Mouse (Mus musculus) forebrain, embryonic 16.5 days (tissue): Measurements from ENCODE around the gene Gadl1. TPM values are rescaled to one million over a fixed set of nuclear protein-coding genes. Genes with fewer than 3 reads are reported as not detected.

Experiments used
- ATAC-seq: fragments of 200-750 bp; cut with Nextera tagmentation; 2 replicates; pipeline ENCODE4 v1.8.0; 2017; ENCODE audit warnings: mild to moderate bottlenecking, moderate library complexity
- H3K27ac ChIP-seq: fragments of 300-500 bp; sonication (generic); 2 replicates; pipeline ENCODE4 v1.5.1; 2014; ENCODE audit warnings: low read length, control low read depth
- H3K27me3 ChIP-seq: fragments of 300-500 bp; sonication (generic); replicated peaks from 2 replicates; pipeline ENCODE4 v1.6.1; 2014; ENCODE audit warnings: low read length; ENCODE audit not compliant: control insufficient read depth, insufficient read depth
- H3K36me3 ChIP-seq: fragments of 300-500 bp; sonication (generic); 2 replicates; pipeline ENCODE4 v1.6.1; 2014; ENCODE audit not compliant: control insufficient read depth, insufficient read depth
- H3K4me1 ChIP-seq: fragments of 300-500 bp; sonication (generic); replicated peaks from 2 replicates; pipeline ENCODE4 v1.6.1; 2014; ENCODE audit warnings: low read length; ENCODE audit not compliant: control insufficient read depth, insufficient read depth
- H3K4me2 ChIP-seq: fragments of 300-500 bp; sonication (generic); 2 replicates; pipeline ENCODE4 v1.6.1; 2014; ENCODE audit warnings: mild to moderate bottlenecking, low read length, control low read depth
- H3K4me3 ChIP-seq: fragments of 300-500 bp; sonication (generic); replicated peaks from 2 replicates; pipeline ENCODE4 v1.5.1; 2014; ENCODE audit warnings: mild to moderate bottlenecking, low read length, control low read depth
- H3K9ac ChIP-seq: fragments of 300-500 bp; sonication (generic); replicated peaks from 2 replicates; pipeline ENCODE4 v1.6.1; 2014; ENCODE audit warnings: low read depth, low read length, control low read depth
- H3K9me3 ChIP-seq: fragments of 300-500 bp; sonication (generic); 2 replicates; pipeline ENCODE4 v1.6.1; 2016; ENCODE audit warnings: low read length; ENCODE audit not compliant: control insufficient read depth
- WGBS: fragments of 180-500 bp; shearing (Covaris S2); extraction: QIAGEN DNeasy Blood & Tissue Kit; methylation state at CpG from one replicate; pipeline ENCODE4 v1.1.7; 2014; 5-methylcytosine and 5-hydroxymethylcytosine counted together
- polyA plus RNA-seq: library from polyadenylated mRNA; unstranded; fragments of >200 nt; fragmentation: Nextera tagmentation; extraction: Ambion mirVana; gene quantifications from 2 replicates; pipeline ENCODE4 v1.2.1, GENCODE M21; 2015

Gadl1 gene
- 0.24 and 0.39 TPM in 2 replicates for polyA plus RNA-seq

- Histone ChIP-seq H3K27ac (no peak within 1 kb of the TSS), H3K9me3 (no peaks in the 10 kb centered on the region), H3K9ac (no peak within 1 kb of the TSS), H3K4me1 (no peaks in the 10 kb centered on the region; the same call in 1 of the 2 replicates), H3K36me3 (no peaks in the 10 kb centered on the region), H3K27me3 (no peaks in the 10 kb centered on the region; the same call in 1 of the 2 replicates), H3K4me3 (no peak within 1 kb of the TSS), H3K4me2 (no peak within 1 kb of the TSS)
- WGBS = 64% methylated on average over 9 of the region's 9 CpGs
- no peak for ATAC-seq
Measured at GRCm38 (mm10) chr9:115909155-115909554, at the start of gene Gadl1. Gene Gadl1, plus strand, starts transcription at chr9:115909455.

GRCm38 (mm10) chr9:115862802-115863201, 46.5 kb upstream of the Gadl1 start:
- Histone ChIP-seq H3K4me1 (no peaks in the 10 kb centered on the region), H3K9me3 (no peaks in the 10 kb centered on the region), H3K27me3 (no peaks in the 10 kb centered on the region), H3K27ac (no peak overlapping the region), H3K9ac (no peak overlapping the region), H3K4me3 (no peak overlapping the region), H3K36me3 (no peaks in the 10 kb centered on the region), H3K4me2 (no peak overlapping the region)
- no peak for ATAC-seq
- WGBS = 75% methylated on average over 5 of the region's 5 CpGs

- Histone ChIP-seq H3K4me1 (no peaks in the 10 kb centered on the region), H3K9ac (no peak overlapping the region), H3K9me3 (no peaks in the 10 kb centered on the region), H3K36me3 (no peaks in the 10 kb centered on the region), H3K4me2 (no peak overlapping the region), H3K4me3 (no peak overlapping the region), H3K27me3 (no peaks in the 10 kb centered on the region), H3K27ac (no peak overlapping the region)
- 74% methylated on average over 6 of the region's 6 CpGs for WGBS
- no peak for ATAC-seq
Measured at GRCm38 (mm10) chr9:115863326-115863725, 45.9 kb upstream of the Gadl1 start.

- H3K36me3 ChIP-seq = no peaks in the 10 kb centered on the region
- no peaks in the 10 kb centered on the region for H3K9me3 ChIP-seq
- no peak overlapping the region for H3K9ac ChIP-seq
- no peak overlapping the region for H3K4me3 ChIP-seq
- ATAC-seq = no peak
- H3K27ac ChIP-seq = no peak overlapping the region
- no peaks in the 10 kb centered on the region for H3K27me3 ChIP-seq
- 45% methylated on average over 2 of the region's 2 CpGs for WGBS
- no peaks in the 10 kb centered on the region for H3K4me1 ChIP-seq
- no peak overlapping the region for H3K4me2 ChIP-seq
Measured at GRCm38 (mm10) chr9:115867277-115867676, 42.0 kb upstream of the Gadl1 start.

GRCm38 (mm10) chr9:115870168-115870567, 39.1 kb upstream of the Gadl1 start:
- Histone ChIP-seq H3K27me3 (no peaks in the 10 kb centered on the region), H3K9ac (no peak overlapping the region), H3K4me2 (no peak overlapping the region), H3K27ac (no peak overlapping the region), H3K4me3 (no peak overlapping the region), H3K9me3 (0 out of 2 replicates have a peak, but pooled peaks cover 2% of the 10 kb centered on the region), H3K36me3 (no peaks in the 10 kb centered on the region), H3K4me1 (no peaks in the 10 kb centered on the region)
- 90% methylated on average over 13 of the region's 13 CpGs for WGBS
- ATAC-seq = no peak

GRCm38 (mm10) chr9:115870640-115871039, 38.6 kb upstream of the Gadl1 start:
- no peak for ATAC-seq

GRCm38 (mm10) chr9:115880500-115880899, 28.8 kb upstream of the Gadl1 start:
- Histone ChIP-seq H3K4me2 (no peak overlapping the region), H3K9me3 (no peaks in the 10 kb centered on the region), H3K36me3 (no peaks in the 10 kb centered on the region), H3K27ac (no peak overlapping the region), H3K4me3 (no peak overlapping the region), H3K4me1 (no peaks in the 10 kb centered on the region), H3K27me3 (no peaks in the 10 kb centered on the region), H3K9ac (no peak overlapping the region)
- WGBS = 90% methylated on average over 6 of the region's 6 CpGs
- ATAC-seq = no peak

More at GRCm38 (mm10) chr9:115870640-115871039, 38.6 kb upstream of the Gadl1 start:
- Histone ChIP-seq H3K4me3 (no peak overlapping the region), H3K4me2 (no peak overlapping the region), H3K4me1 (no peaks in the 10 kb centered on the region), H3K27ac (no peak overlapping the region), H3K27me3 (no peaks in the 10 kb centered on the region), H3K36me3 (no peaks in the 10 kb centered on the region), H3K9ac (no peak overlapping the region), H3K9me3 (0 out of 2 replicates have a peak, but pooled peaks cover 2% of the 10 kb centered on the region)
- 86% methylated on average over 5 of the region's 5 CpGs for WGBS

- H3K27ac ChIP-seq = no peak overlapping the region
- H3K4me3 ChIP-seq = no peak overlapping the region
- H3K27me3 ChIP-seq = no peaks in the 10 kb centered on the region
- no peak overlapping the region for H3K9ac ChIP-seq
- ATAC-seq = no peak
- 88% methylated on average over 3 of the region's 3 CpGs for WGBS
- H3K36me3 ChIP-seq = no peaks in the 10 kb centered on the region
- H3K9me3 ChIP-seq = no peaks in the 10 kb centered on the region
- H3K4me2 ChIP-seq = no peak overlapping the region
- no peaks in the 10 kb centered on the region for H3K4me1 ChIP-seq
Measured at GRCm38 (mm10) chr9:115881137-115881536, 28.1 kb upstream of the Gadl1 start.

GRCm38 (mm10) chr9:115882627-115883200, 26.5 kb upstream of the Gadl1 start:
- ATAC-seq = no peak
- H3K9me3 ChIP-seq = no peaks in the 10 kb centered on the region

GRCm38 (mm10) chr9:115883413-115883812, 25.8 kb upstream of the Gadl1 start:
- Histone ChIP-seq H3K9me3 (no peaks in the 10 kb centered on the region), H3K27me3 (no peaks in the 10 kb centered on the region), H3K27ac (no peak overlapping the region), H3K9ac (no peak overlapping the region), H3K4me1 (no peaks in the 10 kb centered on the region), H3K4me3 (no peak overlapping the region), H3K4me2 (no peak overlapping the region), H3K36me3 (no peaks in the 10 kb centered on the region)
- 91% methylated on average over 5 of the region's 5 CpGs for whole genome bisulfite sequencing
- ATAC-seq = no peak

More at GRCm38 (mm10) chr9:115882627-115883200, 26.5 kb upstream of the Gadl1 start:
- Histone ChIP-seq H3K4me2 (no peak overlapping the region), H3K4me3 (no peak overlapping the region), H3K4me1 (no peaks in the 10 kb centered on the region), H3K27me3 (no peaks in the 10 kb centered on the region), H3K36me3 (no peaks in the 10 kb centered on the region), H3K9ac (no peak overlapping the region), H3K27ac (no peak overlapping the region)
- WGBS = 85% methylated on average over 5 of the region's 5 CpGs
